Mouse (Mus musculus) lung, adult 2 months (tissue): ENCODE data around the gene Arl15.

Source experiments
- CTCF ChIP-seq: fragments of 200-500 bp; IDR thresholded peaks from 2 replicates; pipeline ENCODE4 v1.5.1; 2011; ENCODE audit warnings: mild to moderate bottlenecking, low read length, control low read depth; ENCODE audit not compliant: insufficient read depth
- POLR2A ChIP-seq: fragments of 200-500 bp; IDR thresholded peaks from 2 replicates; pipeline ENCODE4 v1.6.1; 2011; ENCODE audit warnings: low read depth, mild to moderate bottlenecking, control low read depth, low read length, borderline replicate concordance; ENCODE audit errors: extremely low read depth

- no peak for TF ChIP-seq CTCF
- TF ChIP-seq POLR2A, result no peak
These were observed 86.4 kb downstream of the Arl15 start for GRCm38 (mm10) chr13:113880564-113881171.
